Mouse (Mus musculus): ENCODE data around the gene Bco1.

GRCm38 (mm10) chr8:117066955-117067354, 28.7 kb upstream of the Bco1 start:
- TF ChIP-seq CTCF (IDR thresholded peaks at IDR 0.05; ENCODE audit: borderline replicate concordance, insufficient read depth, low read depth, low read length) (no peak), POLR2A (IDR thresholded peaks at IDR 0.05; ENCODE audit: borderline replicate concordance, insufficient read depth, low read length) (no peak)
